Mouse (Mus musculus) ES-E14 (cell line): ENCODE measurements around the gene Gpr37l1. TPM values are rescaled to one million over a fixed set of nuclear protein-coding genes. Genes with fewer than 3 reads are reported as not detected.

Experiments used
- DNase-seq: peaks from one replicate; pipeline ENCODE4 v3.0.0-alpha.2; 2013; ENCODE audit warnings: low read depth, low spot score
- H3K27ac ChIP-seq: 2 replicates; pipeline ENCODE4 v1.5.1; 2012; ENCODE audit warnings: low read depth, mild to moderate bottlenecking, low read length, moderate library complexity, mixed read lengths; ENCODE audit not compliant: poor library complexity, insufficient read depth, severe bottlenecking
- H3K36me3 ChIP-seq: 2 replicates; pipeline ENCODE4 v1.6.1; 2012; ENCODE audit warnings: mild to moderate bottlenecking, low read length, moderate library complexity, mixed read lengths; ENCODE audit not compliant: control insufficient read depth, poor library complexity, insufficient read depth, severe bottlenecking
- H3K4me1 ChIP-seq, 2 experiments: fragments of 150-350 bp in 1 of 2; sonication (generic) in 1 of 2; 2 replicates each; pipeline ENCODE4 v1.6.1; 2012; ENCODE audit warnings: low read length in 2 of 2, mild to moderate bottlenecking in 1 of 2, mixed read lengths in 1 of 2; ENCODE audit not compliant: control insufficient read depth in 2 of 2, insufficient read depth in 2 of 2, poor library complexity in 1 of 2
- H3K4me3 ChIP-seq, 2 experiments: fragments of 150-350 bp in 1 of 2; sonication (generic) in 1 of 2; 2 replicates each; pipeline ENCODE4 v1.5.1; 2012; ENCODE audit warnings: low read length in 2 of 2, low read depth in 1 of 2, mild to moderate bottlenecking in 1 of 2, mixed read lengths in 1 of 2; ENCODE audit not compliant: insufficient read depth in 1 of 2, poor library complexity in 1 of 2, severe bottlenecking in 1 of 2
- H3K9ac ChIP-seq: 2 replicates; pipeline ENCODE4 v1.6.1; 2012; ENCODE audit warnings: low read depth, mild to moderate bottlenecking, low read length, mixed read lengths; ENCODE audit not compliant: poor library complexity, insufficient read depth, severe bottlenecking
- H3K9me3 ChIP-seq: fragments of 150-350 bp; sonication (generic); 2 replicates; pipeline ENCODE4 v1.6.1; 2012; ENCODE audit warnings: low read depth, mild to moderate bottlenecking, low read length; ENCODE audit not compliant: control insufficient read depth, insufficient read depth
- CHD2 ChIP-seq: IDR thresholded peaks from 2 replicates; pipeline ENCODE4 v1.6.1; 2014; ENCODE audit warnings: mild to moderate bottlenecking, low read depth, low read length, inconsistent platforms
- HCFC1 ChIP-seq: IDR thresholded peaks from 2 replicates; pipeline ENCODE4 v1.6.1; 2012; ENCODE audit warnings: low read length, inconsistent platforms, borderline replicate concordance; ENCODE audit not compliant: insufficient read depth
- MAFK ChIP-seq: IDR thresholded peaks from 2 replicates; pipeline ENCODE4 v1.6.1; 2014; ENCODE audit warnings: mild to moderate bottlenecking, low read depth, low read length, inconsistent platforms; ENCODE audit not compliant: insufficient read depth
- ZC3H11A ChIP-seq: IDR thresholded peaks from 2 replicates; pipeline ENCODE4 v1.6.1; 2012; ENCODE audit warnings: low read depth, mild to moderate bottlenecking, inconsistent platforms, low read length, borderline replicate concordance
- ZNF384 ChIP-seq: IDR thresholded peaks from 2 replicates; pipeline ENCODE4 v1.6.1; 2012; ENCODE audit warnings: low read depth, low read length, inconsistent platforms
- in situ Hi-C, 2 experiments: fragments of 600-800 bp; cut with MboI; formaldehyde crosslinking; loops; one replicate each; pipeline ENCODE4 v1.15.1; 2025; ENCODE audit warnings: low sequenced_read_pairs in 2 of 2, inconsistent platforms in 1 of 2; ENCODE audit not compliant: unreplicated experiment in 2 of 2
- total RNA-seq: library from RNA; depleted of rRNA; stranded (reverse); fragments of 300-350 nt; gene quantifications from 2 replicates; pipeline ENCODE4 v1.2.3, GENCODE M21; 2012

Gene Gpr37l1
- total RNA-seq, 1 experiment: not detected

DNA sequence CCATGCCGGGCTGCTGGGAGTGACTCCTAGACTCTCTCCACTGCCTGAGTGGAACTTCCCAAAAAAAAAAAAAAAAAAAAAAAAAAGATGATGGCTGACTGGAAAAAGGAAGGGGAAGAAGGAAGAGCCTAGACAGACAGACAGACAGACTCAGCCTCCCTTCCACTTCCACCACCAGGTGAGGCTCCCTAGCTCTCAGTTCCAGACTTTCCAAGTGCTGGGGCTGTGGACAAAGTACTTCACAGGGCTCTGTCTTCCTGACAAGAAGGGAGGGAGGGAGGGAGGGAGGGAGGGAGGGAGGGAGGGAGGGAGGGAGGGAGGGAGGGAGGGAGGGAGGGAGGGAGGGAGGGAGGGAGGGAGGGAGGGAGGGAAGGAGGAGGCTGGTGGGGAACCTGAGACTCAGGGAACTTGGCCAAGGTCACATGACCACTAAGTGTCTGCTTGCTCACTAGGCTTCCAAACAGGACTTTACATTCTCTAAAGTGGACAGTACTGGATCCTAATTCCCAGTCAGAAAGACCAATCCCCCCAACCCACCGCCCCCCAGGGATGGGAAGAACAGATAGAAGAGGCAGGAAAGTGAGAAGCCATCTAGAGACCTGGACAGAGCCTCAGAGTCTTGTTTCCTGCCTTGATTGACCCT, 37.0 kb downstream of the Gpr37l1 start:
- Histone ChIP-seq H3K4me1 (peaks cover 2 to 29% of the 10 kb centered on the region in 2 experiments; a peak in 2 of 4 replicates), H3K4me3 (peak overlapping the region in 1 of 2 experiments; percentile 6; a peak in 1 of 4 replicates), H3K9ac (peak overlapping the region; percentile 44; the same call in 1 of the 2 replicates), H3K9me3 (no peaks in the 10 kb centered on the region), H3K36me3 (no peaks in the 10 kb centered on the region), H3K27ac (no peak overlapping the region)
- TF ChIP-seq HCFC1 (no peak), ZNF384 (no peak), CHD2 (no peak), MAFK (no peak), ZC3H11A (no peak)
- in situ Hi-C loops: no loop called here
- no peak for DNase-seq

DNA sequence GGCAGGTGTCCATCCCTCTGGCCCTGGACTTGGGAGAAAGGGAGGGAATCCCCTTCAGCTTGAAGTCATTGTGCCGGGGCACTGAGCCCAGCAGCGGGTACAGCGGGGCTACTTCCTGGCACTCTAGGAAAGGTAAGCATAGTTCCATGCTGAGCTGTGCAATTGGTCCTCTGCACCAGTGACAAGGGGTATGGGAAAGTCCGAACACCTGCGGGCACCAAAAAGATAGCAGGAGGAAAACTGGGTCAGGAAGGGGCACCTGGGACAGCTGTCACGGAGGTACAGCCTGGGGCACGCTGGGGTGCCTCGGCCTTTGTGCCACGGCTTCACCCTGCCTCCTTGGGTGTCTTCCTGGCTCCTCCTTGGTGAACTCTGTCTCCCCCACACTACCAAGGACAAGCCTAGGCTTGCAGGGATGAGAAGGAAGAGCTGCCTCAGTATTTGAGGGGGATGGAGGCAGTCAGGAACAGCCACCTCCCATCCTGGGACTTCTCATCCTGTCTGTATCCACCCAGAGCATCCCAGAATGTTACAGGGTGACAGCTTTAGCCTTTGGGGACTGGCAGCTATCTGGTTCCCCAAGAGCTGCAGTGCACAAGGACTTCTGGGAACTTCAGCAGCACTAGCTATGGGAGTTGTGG, 37.8 kb downstream of the Gpr37l1 start:
- in situ Hi-C loops: no loop called here
- no peaks in the 10 kb centered on the region for H3K9me3 ChIP-seq
- TF ChIP-seq CHD2: no peak

DNA sequence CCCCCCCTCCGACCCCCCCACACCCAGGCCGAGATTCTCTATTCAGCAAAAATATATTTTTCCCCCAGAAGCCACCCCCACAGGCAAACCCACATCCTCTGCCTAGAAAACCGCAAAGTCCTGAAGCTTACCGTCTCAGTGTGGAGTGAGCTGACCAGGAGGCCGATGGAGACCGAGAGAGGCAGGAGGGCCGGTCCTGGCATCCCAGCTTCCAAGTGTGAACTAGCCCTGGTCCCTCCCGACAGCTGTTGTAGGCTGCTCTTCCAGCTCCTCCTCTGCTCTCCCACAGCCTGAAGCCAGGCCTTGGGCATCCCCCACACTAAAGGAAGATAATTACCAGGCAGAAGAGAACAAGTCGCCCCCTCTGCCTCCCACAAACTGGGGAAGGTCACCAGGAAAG, 38.5 kb downstream of the Gpr37l1 start:
- Histone ChIP-seq H3K9ac (no peak overlapping the region), H3K4me3 (no peak overlapping the region), H3K9me3 (no peaks in the 10 kb centered on the region), H3K36me3 (no peaks in the 10 kb centered on the region), H3K4me1 (peaks cover 2 to 29% of the 10 kb centered on the region in 2 experiments; a peak in 2 of 4 replicates), H3K27ac (no peak overlapping the region)
- DNase-seq: no peak
- TF ChIP-seq MAFK: no peak
- TF ChIP-seq ZNF384: no peak
- no peak for TF ChIP-seq CHD2
- no peak for TF ChIP-seq HCFC1
- TF ChIP-seq ZC3H11A: no peak
- in situ Hi-C loops: no loop called here

More for the DNA sequence above, 37.8 kb downstream of the Gpr37l1 start:
- H3K4me3 ChIP-seq: no peak overlapping the region; a peak in 1 of 4 replicates
- peak overlapping the region; percentile 35; the same call in 1 of the 2 replicates for H3K27ac ChIP-seq
- peaks cover 2 to 29% of the 10 kb centered on the region in 2 experiments; a peak in 2 of 4 replicates for H3K4me1 ChIP-seq
- H3K36me3 ChIP-seq: no peaks in the 10 kb centered on the region
- DNase-seq: no peak
- H3K9ac ChIP-seq: no peak overlapping the region; the same call in 1 of the 2 replicates

DNA sequence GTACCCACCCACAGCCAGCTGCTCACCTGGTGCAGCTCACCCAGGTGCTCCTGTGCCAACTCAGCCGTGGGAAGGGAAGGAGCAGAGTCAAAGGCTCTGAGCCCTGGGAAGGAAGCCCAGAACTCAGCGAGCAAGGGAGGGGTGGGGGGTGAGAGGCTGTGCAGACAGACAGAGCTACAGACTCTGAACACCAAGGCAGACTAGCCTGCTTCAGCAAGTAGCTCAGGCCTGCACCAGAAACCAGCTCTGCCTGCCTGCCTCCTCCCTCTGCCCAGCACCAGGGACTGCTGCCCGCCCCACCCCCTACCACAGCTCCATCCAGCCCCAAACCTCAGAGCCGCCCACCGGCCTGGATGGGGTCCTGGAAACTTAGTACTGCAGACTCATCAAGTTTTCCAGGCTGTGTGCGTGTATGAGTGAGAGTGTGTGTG, 39.5 kb downstream of the Gpr37l1 start:
- Histone ChIP-seq H3K9me3 (no peaks in the 10 kb centered on the region), H3K4me1 (peaks cover 2 to 29% of the 10 kb centered on the region in 2 experiments; a peak in 2 of 4 replicates), H3K27ac (no peak overlapping the region), H3K9ac (no peak overlapping the region), H3K36me3 (no peaks in the 10 kb centered on the region), H3K4me3 (no peak overlapping the region)
- in situ Hi-C loops: no loop called here
- TF ChIP-seq HCFC1: no peak
- TF ChIP-seq CHD2: no peak
- TF ChIP-seq ZC3H11A: no peak
- no peak for TF ChIP-seq ZNF384
- TF ChIP-seq MAFK: no peak
- no peak for DNase-seq
